Mouse (Mus musculus): ENCODE data around the gene Slc35g2. TPM values are rescaled to one million over a fixed set of nuclear protein-coding genes. Genes with fewer than 3 reads are reported as not detected.

Gene Slc35g2
- polyA plus RNA-seq, 1 experiment from 2014 or later = 1.4 TPM

- Histone ChIP-seq H3K27ac (ENCODE audit: low read depth) (no peak overlapping the region), H3K36me3 (replicated peaks; ENCODE audit: insufficient read depth, low read length) (no peaks in the 10 kb centered on the region), H3K27me3 (ENCODE audit: insufficient read depth, low read length) (peaks cover 17% of the 10 kb centered on the region), H3K4me2 (ENCODE audit: low read depth, low read length) (peak overlapping the region; percentile 86), H3K9me3 (ENCODE audit: low read length) (no peaks in the 10 kb centered on the region), H3K4me3 (ENCODE audit: low read depth, low read length) (peak overlapping the region; percentile 61), H3K4me1 (ENCODE audit: insufficient read depth) (0 out of 2 replicates have a peak, but pooled peaks cover 5% of the 10 kb centered on the region), H3K9ac (replicated peaks) (no peak overlapping the region)
- DNase-seq = peak; percentile 51
- TF ChIP-seq CTCF (IDR thresholded peaks at IDR 0.05; ENCODE audit: low read depth) (peak; percentile 41), EP300 (IDR thresholded peaks at IDR 0.05; ENCODE audit: low read depth) (no peak)
- WGBS (ENCODE audit: insufficient replicate concordance) = 9% methylated on average over 32 of the region's 32 CpGs
- ATAC-seq = peak; percentile 67
These were observed 878 bp downstream of the Slc35g2 start for GRCm38 (mm10) chr9:100569798-100570625.

GRCm38 (mm10) chr9:100560251-100560890 lies 10.5 kb downstream of the Slc35g2 start:
- no peak overlapping the region for H3K4me3 ChIP-seq (ENCODE audit: low read depth, low read length)
- H3K27ac ChIP-seq (ENCODE audit: low read depth) = no peak overlapping the region
- no peaks in the 10 kb centered on the region for H3K4me1 ChIP-seq (ENCODE audit: insufficient read depth)
- no peak for DNase-seq
- TF ChIP-seq EP300 (IDR thresholded peaks at IDR 0.05; ENCODE audit: low read depth) (no peak), CTCF (IDR thresholded peaks at IDR 0.05; ENCODE audit: low read depth) (no peak)
- no peaks in the 10 kb centered on the region for H3K27me3 ChIP-seq (ENCODE audit: insufficient read depth, low read length)
- ATAC-seq = no peak
- no peaks in the 10 kb centered on the region for H3K36me3 ChIP-seq (replicated peaks; ENCODE audit: insufficient read depth, low read length)
- H3K9me3 ChIP-seq (ENCODE audit: low read length) = no peaks in the 10 kb centered on the region
- H3K9ac ChIP-seq (replicated peaks) = no peak overlapping the region
- H3K4me2 ChIP-seq (ENCODE audit: low read depth, low read length) = no peak overlapping the region
- WGBS (ENCODE audit: insufficient replicate concordance) = 80% methylated on average over 10 of the region's 10 CpGs

- H3K4me2 ChIP-seq (ENCODE audit: low read depth, low read length) = no peak overlapping the region
- H3K4me3 ChIP-seq (ENCODE audit: low read depth, low read length) = no peak overlapping the region
- TF ChIP-seq CTCF (IDR thresholded peaks at IDR 0.05; ENCODE audit: low read depth) = no peak
- TF ChIP-seq EP300 (IDR thresholded peaks at IDR 0.05; ENCODE audit: low read depth) = no peak
- no peaks in the 10 kb centered on the region for H3K9me3 ChIP-seq (ENCODE audit: low read length)
- DNase-seq = no peak
- ATAC-seq = no peak
- no peaks in the 10 kb centered on the region for H3K36me3 ChIP-seq (replicated peaks; ENCODE audit: insufficient read depth, low read length)
- H3K9ac ChIP-seq (replicated peaks) = no peak overlapping the region
- H3K27me3 ChIP-seq (ENCODE audit: insufficient read depth, low read length) = no peaks in the 10 kb centered on the region
- H3K27ac ChIP-seq (ENCODE audit: low read depth) = no peak overlapping the region
- H3K4me1 ChIP-seq (ENCODE audit: insufficient read depth) = no peaks in the 10 kb centered on the region
These were observed 11.9 kb downstream of the Slc35g2 start for GRCm38 (mm10) chr9:100558991-100559390.

- Histone ChIP-seq H3K4me3 (ENCODE audit: low read depth, low read length) (no peak overlapping the region), H3K4me2 (ENCODE audit: low read depth, low read length) (no peak overlapping the region), H3K27ac (ENCODE audit: low read depth) (no peak overlapping the region), H3K9ac (replicated peaks) (no peak overlapping the region), H3K4me1 (ENCODE audit: insufficient read depth) (no peaks in the 10 kb centered on the region), H3K9me3 (ENCODE audit: low read length) (no peaks in the 10 kb centered on the region), H3K36me3 (replicated peaks; ENCODE audit: insufficient read depth, low read length) (no peaks in the 10 kb centered on the region), H3K27me3 (ENCODE audit: insufficient read depth, low read length) (no peaks in the 10 kb centered on the region)
- ATAC-seq (no peak), DNase-seq (no peak)
- TF ChIP-seq CTCF (IDR thresholded peaks at IDR 0.05; ENCODE audit: low read depth) (no peak), EP300 (IDR thresholded peaks at IDR 0.05; ENCODE audit: low read depth) (no peak)
- WGBS (ENCODE audit: insufficient replicate concordance) = 72% methylated on average over 4 of the region's 4 CpGs
These were observed 12.8 kb downstream of the Slc35g2 start for GRCm38 (mm10) chr9:100558023-100558573.

GRCm38 (mm10) chr9:100555686-100556085 lies 15.2 kb downstream of the Slc35g2 start:
- ATAC-seq (no peak), DNase-seq (no peak)
- Histone ChIP-seq H3K4me3 (ENCODE audit: low read depth, low read length) (no peak overlapping the region), H3K4me2 (ENCODE audit: low read depth, low read length) (no peak overlapping the region), H3K9ac (replicated peaks) (no peak overlapping the region), H3K36me3 (replicated peaks; ENCODE audit: insufficient read depth, low read length) (no peaks in the 10 kb centered on the region), H3K4me1 (ENCODE audit: insufficient read depth) (no peaks in the 10 kb centered on the region), H3K27me3 (ENCODE audit: insufficient read depth, low read length) (no peaks in the 10 kb centered on the region), H3K9me3 (ENCODE audit: low read length) (no peaks in the 10 kb centered on the region), H3K27ac (ENCODE audit: low read depth) (no peak overlapping the region)
- no peak for TF ChIP-seq EP300 (IDR thresholded peaks at IDR 0.05; ENCODE audit: low read depth)
- TF ChIP-seq CTCF (IDR thresholded peaks at IDR 0.05; ENCODE audit: low read depth) = no peak
- WGBS (ENCODE audit: insufficient replicate concordance) = 72% methylated on average over 5 of the region's 5 CpGs

- 79% methylated on average over 2 of the region's 2 CpGs for WGBS (ENCODE audit: insufficient replicate concordance)
These were observed 22.6 kb downstream of the Slc35g2 start for GRCm38 (mm10) chr9:100548313-100548712.

More at GRCm38 (mm10) chr9:100548313-100548712, 22.6 kb downstream of the Slc35g2 start:
- Histone ChIP-seq H3K27ac (ENCODE audit: low read depth) (no peak overlapping the region), H3K4me1 (ENCODE audit: insufficient read depth) (peaks cover 7% of the 10 kb centered on the region; the same call in 1 of the 2 replicates), H3K36me3 (replicated peaks; ENCODE audit: insufficient read depth, low read length) (no peaks in the 10 kb centered on the region), H3K4me3 (ENCODE audit: low read depth, low read length) (no peak overlapping the region), H3K9me3 (ENCODE audit: low read length) (peaks cover 7% of the 10 kb centered on the region), H3K27me3 (ENCODE audit: insufficient read depth, low read length) (no peaks in the 10 kb centered on the region), H3K4me2 (ENCODE audit: low read depth, low read length) (no peak overlapping the region), H3K9ac (replicated peaks) (no peak overlapping the region)
- no peak for ATAC-seq
- peak; percentile 73 for TF ChIP-seq CTCF (IDR thresholded peaks at IDR 0.05; ENCODE audit: low read depth)
- no peak for TF ChIP-seq EP300 (IDR thresholded peaks at IDR 0.05; ENCODE audit: low read depth)
- peak; percentile 40 for DNase-seq

Data from liver, postnatal 0 days (tissue).